18 mouse cellular contexts compared by ENCODE assay signal in genomic region chr12:29860986-29861385, GRCm38 (mm10).
DNase-seq lines count a peak whose midpoint lies in the region; TF ChIP-seq lines count a peak whose summit lies in the region.
"Had no signal": no experiment of that assay in that cellular context is flagged by ENCODE, and none has a peak within 500 bp of the region (broad histone marks: within the 10 kb centered on the region; RNA-seq: fewer than 3 reads in every experiment).

No protein-coding gene starts in this region.

- no peak for TF ChIP-seq CTCF in cerebellum, adult 2 months (IDR thresholded peaks at IDR 0.05; ENCODE audit: borderline replicate concordance, insufficient read depth, low read depth, low read length)
- TF ChIP-seq CTCF in layer of hippocampus, adult 2 months (conservative IDR thresholded peaks at IDR 0.05): no peak

- no peak for TF ChIP-seq POLR2A in cerebellum, adult 2 months (IDR thresholded peaks at IDR 0.05; ENCODE audit: borderline replicate concordance, insufficient read depth, low read length)

- H3K27ac ChIP-seq in cerebellum, adult 2 months (ENCODE audit: insufficient read depth, low read length): no peak overlapping the region; the same call in 1 of the 2 replicates
- H3K27ac ChIP-seq in layer of hippocampus, adult 2 months: peak overlapping the region; percentile 12; the same call in 1 of the 2 replicates
- H3K27ac ChIP-seq: embryonic facial prominence, embryonic 13.5 days; forebrain, embryonic 12.5 days; heart, embryonic 13.5 days; hindbrain, embryonic 12.5 days; intestine, embryonic 15.5 days had no signal

- H3K27me3 ChIP-seq in cerebellum, adult 2 months (ENCODE audit: control insufficient read depth, insufficient read depth, low read length): no peaks in the 10 kb centered on the region
- H3K27me3 ChIP-seq: CH12.LX; embryonic facial prominence, embryonic 13.5 days; hindbrain, embryonic 12.5 days; intestine, embryonic 15.5 days had no signal

- peak; percentile 37 to 80 for DNase-seq in cerebellum, adult 2 months
- no peak for DNase-seq in cerebellum, postnatal 4 days (ENCODE audit: low spot score in 2 of 2)
- no peak for DNase-seq in layer of hippocampus, adult 2 months (ENCODE audit: low spot score in 2 of 2)
- no peak for DNase-seq in layer of hippocampus, postnatal 10 days (ENCODE audit: low spot score in 2 of 2)
- DNase-seq in brain, adult 2 months (ENCODE audit: low read depth, low spot score): peak; percentile 77
- DNase-seq in cerebellum, adult 9-11 months: peak; percentile 59
- no peak for DNase-seq in thymus, postnatal 10 days (ENCODE audit: low spot score in 2 of 2)
- no peak for DNase-seq in kidney, adult 9 months
- DNase-seq: adrenal gland, postnatal 25 days; gastrocnemius, postnatal 14 days; heart, postnatal 4 days; kidney, adult 18-20 months had no signal

- H3K4me3 ChIP-seq in cerebellum, adult 2 months (replicated peaks; ENCODE audit: insufficient read depth, low read depth, low read length): no peak overlapping the region
- no peak overlapping the region for H3K4me3 ChIP-seq in layer of hippocampus, adult 2 months
- H3K4me3 ChIP-seq: embryonic facial prominence, embryonic 13.5 days; forebrain, embryonic 12.5 days; heart, embryonic 13.5 days; hindbrain, embryonic 12.5 days; intestine, embryonic 15.5 days had no signal

- WGBS in cerebellum, adult 2 months: 10% methylated on average over 2 of the region's 2 CpGs

- peaks cover 8% of the 10 kb centered on the region for H3K4me1 ChIP-seq in cerebellum, adult 2 months (ENCODE audit: control insufficient read depth, insufficient read depth, low read length)
- H3K4me1 ChIP-seq: forebrain, embryonic 12.5 days; heart, embryonic 13.5 days; hindbrain, embryonic 12.5 days; intestine, embryonic 15.5 days had no signal

Comparison
In these comparisons a context has a peak if more than half of its experiments do, and no peak if none do; other contexts are left out.
1. DNase-seq: peak in cerebellum, adult 2 months (2 of 2), brain, adult 2 months (single experiment) and cerebellum, adult 9-11 months (single experiment); none in cerebellum, postnatal 4 days (0 of 2), layer of hippocampus, adult 2 months (0 of 2), layer of hippocampus, postnatal 10 days (0 of 2), thymus, postnatal 10 days (0 of 2) and kidney, adult 9 months (single experiment).